Mouse (Mus musculus): ENCODE measurements around the gene Epo. TPM values are rescaled to one million over a fixed set of nuclear protein-coding genes. Genes with fewer than 3 reads are reported as not detected.

Gene Epo
- total RNA-seq, 2 experiments from 2014 or later: not detected

- no peak for DNase-seq (ENCODE audit: extremely low spot score in 1 of 2, low spot score in 2 of 2)
- intact Hi-C loops (cut with DNase I): no loop called here
These were observed 11.9 kb upstream of the Epo start for GRCm38 (mm10) chr5:137544926-137545325.

GRCm38 (mm10) chr5:137541768-137542540, 8.9 kb upstream of the Epo start:
- DNase-seq (ENCODE audit: extremely low spot score in 1 of 2, low spot score in 2 of 2): no peak

GRCm38 (mm10) chr5:137540991-137541390, 7.9 kb upstream of the Epo start:
- intact Hi-C loops (cut with DNase I): no loop called here
- no peak for DNase-seq (ENCODE audit: extremely low spot score in 1 of 2, low spot score in 2 of 2)

More at GRCm38 (mm10) chr5:137541768-137542540, 8.9 kb upstream of the Epo start:
- intact Hi-C loops (cut with DNase I): no loop called here

- intact Hi-C loops (cut with DNase I): no loop called here
- DNase-seq (ENCODE audit: extremely low spot score in 1 of 2, low spot score in 2 of 2): no peak
These were observed 6.3 kb upstream of the Epo start for GRCm38 (mm10) chr5:137539291-137539801.

- intact Hi-C loops (cut with DNase I): no loop called here
- no peak for DNase-seq (ENCODE audit: extremely low spot score in 1 of 2, low spot score in 2 of 2)
These were observed 4.4 kb upstream of the Epo start for GRCm38 (mm10) chr5:137537461-137537860.

GRCm38 (mm10) chr5:137535318-137535717, 2.3 kb upstream of the Epo start:
- intact Hi-C loops (cut with DNase I): no loop called here
- DNase-seq (ENCODE audit: extremely low spot score in 1 of 2, low spot score in 2 of 2): no peak

GRCm38 (mm10) chr5:137534762-137535161, 1.7 kb upstream of the Epo start:
- intact Hi-C loops (cut with DNase I): loop anchor here (5.0 kb wide), 1 partner anchor 53 kb away; no protein-coding TSS in a partner anchor
- peak in 1 of 2 experiments; percentile 7 for DNase-seq (ENCODE audit: extremely low spot score in 1 of 2, low spot score in 2 of 2)

- DNase-seq (ENCODE audit: extremely low spot score in 1 of 2, low spot score in 2 of 2): no peak
- intact Hi-C loops (cut with DNase I): loop anchor here (5.0 kb wide), 1 partner anchor 55 kb away; no protein-coding TSS in a partner anchor
These were observed 280 bp downstream of the Epo start for GRCm38 (mm10) chr5:137532808-137533116.

GRCm38 (mm10) chr5:137532131-137532807, 773 bp downstream of the Epo start:
- intact Hi-C loops (cut with DNase I): loop anchor here (5.0 kb wide), 1 partner anchor 55 kb away; no protein-coding TSS in a partner anchor
- DNase-seq (ENCODE audit: extremely low spot score in 1 of 2, low spot score in 2 of 2): peak in 1 of 2 experiments; percentile 56

GRCm38 (mm10) chr5:137531414-137532130, 1.5 kb downstream of the Epo start:
- peak; percentile 66 to 91 for DNase-seq (ENCODE audit: extremely low spot score in 1 of 2, low spot score in 2 of 2)
- intact Hi-C loops (cut with DNase I): loop anchor here (5.0 kb wide), 1 partner anchor 56 kb away; no protein-coding TSS in a partner anchor

GRCm38 (mm10) chr5:137530588-137531413, 2.2 kb downstream of the Epo start:
- intact Hi-C loops (cut with DNase I): loop anchor here (5.0 kb wide), 1 partner anchor 56 kb away; no protein-coding TSS in a partner anchor
- peak; percentile 75 to 87 for DNase-seq (ENCODE audit: extremely low spot score in 1 of 2, low spot score in 2 of 2)

- intact Hi-C loops (cut with DNase I): loop anchor here (5.0 kb wide), 1 partner anchor 57 kb away; no protein-coding TSS in a partner anchor
- DNase-seq (ENCODE audit: extremely low spot score in 1 of 2, low spot score in 2 of 2): peak in 1 of 2 experiments; percentile 25
These were observed 3.0 kb downstream of the Epo start for GRCm38 (mm10) chr5:137530075-137530474.

- intact Hi-C loops (cut with DNase I): no loop called here
- DNase-seq (ENCODE audit: extremely low spot score in 1 of 2, low spot score in 2 of 2): peak in 1 of 2 experiments; percentile 60
These were observed 3.6 kb downstream of the Epo start for GRCm38 (mm10) chr5:137529221-137529995.

- peak in 1 of 2 experiments; percentile 30 for DNase-seq (ENCODE audit: extremely low spot score in 1 of 2, low spot score in 2 of 2)
- intact Hi-C loops (cut with DNase I): no loop called here
These were observed 4.6 kb downstream of the Epo start for GRCm38 (mm10) chr5:137528247-137528968.

- peak in 1 of 2 experiments; percentile 20 for DNase-seq (ENCODE audit: extremely low spot score in 1 of 2, low spot score in 2 of 2)
- intact Hi-C loops (cut with DNase I): no loop called here
These were observed 5.6 kb downstream of the Epo start for GRCm38 (mm10) chr5:137527413-137527812.

- peak in 1 of 2 experiments; percentile 78 for DNase-seq (ENCODE audit: extremely low spot score in 1 of 2, low spot score in 2 of 2)
- intact Hi-C loops (cut with DNase I): no loop called here
These were observed 6.7 kb downstream of the Epo start for GRCm38 (mm10) chr5:137526192-137526936.
